Mouse (Mus musculus) stomach, embryonic 15.5 days (tissue): ENCODE measurements at regions not wholly inside any gene's neighbourhood (a gene's known extent, or its start where the extent isn't known, plus 50 kb on each side); places are given as distances from the start of the nearest gene placed in this dataset.

Source experiments
- ATAC-seq: fragments of 200-750 bp; cut with Nextera tagmentation; 2 replicates; pipeline ENCODE4 v1.8.0; 2017; ENCODE audit warnings: low read depth, moderate number of reproducible peaks, moderate TSS enrichment; ENCODE audit not compliant: insufficient read depth, low FRiP score
- H3K27ac ChIP-seq: fragments of 300-500 bp; sonication (generic); 2 replicates; pipeline ENCODE4 v1.5.1; 2015; ENCODE audit warnings: mild to moderate bottlenecking, inconsistent platforms
- H3K27me3 ChIP-seq: fragments of 300-500 bp; sonication (generic); replicated peaks from 2 replicates; pipeline ENCODE4 v1.6.1; 2015; ENCODE audit warnings: inconsistent platforms
- H3K36me3 ChIP-seq: fragments of 300-500 bp; sonication (generic); 2 replicates; pipeline ENCODE4 v1.6.1; 2015; ENCODE audit warnings: inconsistent platforms
- H3K4me1 ChIP-seq: fragments of 300-500 bp; sonication (generic); 2 replicates; pipeline ENCODE4 v1.6.1; 2015; ENCODE audit warnings: inconsistent platforms
- H3K4me2 ChIP-seq: fragments of 300-500 bp; sonication (generic); 2 replicates; pipeline ENCODE4 v1.6.1; 2015; ENCODE audit warnings: mild to moderate bottlenecking, inconsistent platforms
- H3K4me3 ChIP-seq: fragments of 300-500 bp; sonication (generic); replicated peaks from 2 replicates; pipeline ENCODE4 v1.5.1; 2015; ENCODE audit warnings: inconsistent platforms
- H3K9ac ChIP-seq: fragments of 300-500 bp; sonication (generic); 2 replicates; pipeline ENCODE4 v1.6.1; 2015; ENCODE audit warnings: inconsistent platforms
- H3K9me3 ChIP-seq: fragments of 300-500 bp; sonication (generic); 2 replicates; pipeline ENCODE4 v1.6.1; 2016; ENCODE audit warnings: inconsistent platforms
- WGBS: fragments of 180-500 bp; shearing (Covaris S2); methylation state at CpG from one replicate; pipeline ENCODE4 v1.1.7; 2015; 5-methylcytosine and 5-hydroxymethylcytosine counted together

DNA sequence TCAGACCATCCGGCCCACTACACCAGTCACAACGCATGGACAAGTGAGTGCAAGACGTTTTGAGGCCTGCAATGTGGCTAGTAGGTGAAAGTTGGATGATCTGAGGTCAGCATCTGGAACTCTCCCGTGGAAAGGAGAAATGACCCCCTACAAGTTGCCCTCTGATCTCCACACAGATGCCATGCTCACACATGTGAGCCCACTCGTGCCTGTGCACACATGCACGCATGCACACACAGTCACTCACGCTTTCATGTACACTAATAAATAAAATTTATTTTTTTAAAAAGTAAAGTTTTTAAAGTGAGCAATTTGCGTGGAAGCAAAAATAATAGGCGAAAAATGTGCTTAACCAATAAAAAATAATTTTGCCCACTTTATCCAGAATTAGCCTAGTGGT, 147.5 kb upstream of the Jade1 start:
- ATAC-seq = no peak

DNA sequence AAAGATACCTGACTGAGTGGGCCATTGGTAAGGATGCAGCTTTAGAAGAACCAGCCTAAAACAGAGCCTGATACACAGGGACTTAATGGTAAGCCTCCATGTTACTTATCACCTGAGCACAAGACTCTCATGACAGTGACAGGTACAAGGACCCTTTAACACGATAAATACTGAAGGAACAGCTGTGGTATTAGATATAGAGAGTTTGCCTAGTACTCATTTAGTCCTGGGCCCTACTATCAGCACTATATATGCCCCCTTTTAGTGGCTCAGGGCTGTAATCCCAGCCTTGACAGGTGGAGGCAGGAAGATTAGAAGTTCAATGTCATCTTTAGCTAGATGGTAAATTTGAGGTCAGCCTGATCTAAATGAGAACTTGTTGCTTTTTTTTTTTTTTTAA, 148.0 kb upstream of the Jade1 start:
- no peaks in the 10 kb centered on the region for H3K9me3 ChIP-seq
- H3K36me3 ChIP-seq = no peaks in the 10 kb centered on the region
- H3K4me3 ChIP-seq = no peak overlapping the region
- ATAC-seq = no peak
- H3K27ac ChIP-seq = no peak overlapping the region
- H3K9ac ChIP-seq = no peak overlapping the region
- no peaks in the 10 kb centered on the region for H3K27me3 ChIP-seq
- H3K4me1 ChIP-seq = peaks cover 9% of the 10 kb centered on the region; the same call in 1 of the 2 replicates
- 69% methylated on average over 1 of the region's 1 CpGs for WGBS
- H3K4me2 ChIP-seq = no peak overlapping the region

More for the DNA sequence above, 147.5 kb upstream of the Jade1 start:
- no peaks in the 10 kb centered on the region for H3K36me3 ChIP-seq
- H3K27me3 ChIP-seq = no peaks in the 10 kb centered on the region
- peak overlapping the region; percentile 35; the same call in 1 of the 2 replicates for H3K4me3 ChIP-seq
- peak overlapping the region; percentile 61 for H3K4me2 ChIP-seq
- H3K27ac ChIP-seq = no peak overlapping the region
- WGBS = 84% methylated on average over 9 of the region's 9 CpGs
- H3K9me3 ChIP-seq = no peaks in the 10 kb centered on the region
- H3K4me1 ChIP-seq = peaks cover 9% of the 10 kb centered on the region
- no peak overlapping the region for H3K9ac ChIP-seq

DNA sequence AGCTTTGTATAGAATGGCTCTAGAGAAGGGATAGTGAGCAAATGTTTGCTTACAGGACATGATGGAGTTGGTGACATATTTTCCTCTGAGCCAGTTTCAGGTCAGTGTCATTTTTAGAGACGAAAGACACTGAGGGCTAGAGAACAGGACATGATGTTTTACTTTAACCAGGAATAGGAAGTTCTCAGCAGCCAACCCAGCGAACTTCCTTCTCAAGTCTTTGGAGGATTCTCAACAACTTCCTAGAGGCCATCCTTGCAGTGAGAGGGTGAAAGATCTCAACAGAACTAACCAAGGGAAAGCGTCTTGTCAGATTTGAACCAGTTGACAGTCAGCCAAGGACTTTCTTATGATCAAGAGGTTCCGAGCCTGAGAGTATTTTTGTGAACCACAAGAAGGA, 153.7 kb upstream of the Jade1 start:
- no peaks in the 10 kb centered on the region for H3K4me1 ChIP-seq

DNA sequence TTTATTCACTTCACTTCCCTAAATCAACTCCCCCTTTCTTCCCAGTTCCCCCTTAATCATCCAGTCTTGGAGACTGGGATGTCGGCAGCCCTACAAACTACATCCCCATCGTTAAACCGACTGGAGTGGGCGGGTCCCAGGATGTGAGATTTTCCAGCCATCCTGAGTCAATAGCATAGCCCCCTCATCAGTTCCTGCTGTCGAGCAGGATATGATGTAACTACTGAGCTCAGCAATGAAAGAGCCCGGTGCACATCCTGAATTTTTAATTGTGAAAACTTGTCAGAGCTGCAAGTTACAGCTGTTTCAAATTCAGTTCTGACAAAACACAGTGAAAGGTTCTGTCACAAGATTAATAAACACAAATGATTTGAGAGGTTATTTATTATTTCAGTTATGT, 165.7 kb upstream of the Jade1 start:
- WGBS = 37% methylated on average over 6 of the region's 6 CpGs
- Histone ChIP-seq H3K4me1 (no peaks in the 10 kb centered on the region), H3K27me3 (no peaks in the 10 kb centered on the region), H3K9me3 (no peaks in the 10 kb centered on the region), H3K9ac (no peak overlapping the region), H3K4me2 (no peak overlapping the region), H3K4me3 (no peak overlapping the region), H3K36me3 (no peaks in the 10 kb centered on the region), H3K27ac (no peak overlapping the region)
- ATAC-seq = no peak

More for the DNA sequence above, 153.7 kb upstream of the Jade1 start:
- H3K4me3 ChIP-seq = no peak overlapping the region
- no peak overlapping the region for H3K27ac ChIP-seq
- H3K9me3 ChIP-seq = no peaks in the 10 kb centered on the region
- no peaks in the 10 kb centered on the region for H3K36me3 ChIP-seq
- WGBS = 79% methylated on average over 4 of the region's 4 CpGs
- no peak overlapping the region for H3K4me2 ChIP-seq
- no peak overlapping the region for H3K9ac ChIP-seq
- H3K27me3 ChIP-seq = no peaks in the 10 kb centered on the region
- no peak for ATAC-seq

GRCm38 (mm10) chr3:41387469-41388212, 167.9 kb upstream of the Jade1 start:
- ATAC-seq = no peak
- no peaks in the 10 kb centered on the region for H3K4me1 ChIP-seq
- WGBS = 74% methylated on average over 9 of the region's 9 CpGs
- H3K4me3 ChIP-seq = no peak overlapping the region
- H3K9ac ChIP-seq = no peak overlapping the region
- no peak overlapping the region for H3K4me2 ChIP-seq
- no peak overlapping the region for H3K27ac ChIP-seq
- no peaks in the 10 kb centered on the region for H3K9me3 ChIP-seq
- no peaks in the 10 kb centered on the region for H3K36me3 ChIP-seq
- H3K27me3 ChIP-seq = no peaks in the 10 kb centered on the region

DNA sequence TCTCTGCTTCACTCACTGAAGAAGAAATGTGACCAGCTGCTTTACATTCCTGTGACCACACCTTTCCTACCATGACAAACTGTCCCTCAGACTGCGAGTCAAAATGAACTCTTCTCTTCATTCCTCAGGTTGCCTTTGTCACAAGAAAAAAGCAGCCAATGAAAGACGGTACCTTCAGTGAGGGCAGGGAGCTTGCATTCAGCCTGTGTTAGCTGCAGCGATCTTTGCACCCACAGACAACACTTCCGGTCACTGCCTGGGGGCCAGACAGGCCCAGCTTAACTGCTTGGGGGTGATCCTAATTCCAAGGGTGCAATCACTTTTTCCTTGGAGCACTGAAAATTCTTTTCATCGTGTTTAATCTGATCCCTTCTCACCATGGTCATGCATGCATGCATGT, 169.2 kb upstream of the Jade1 start:
- Histone ChIP-seq H3K27me3 (no peaks in the 10 kb centered on the region), H3K9me3 (no peaks in the 10 kb centered on the region), H3K4me1 (no peaks in the 10 kb centered on the region), H3K9ac (no peak overlapping the region), H3K27ac (no peak overlapping the region), H3K4me2 (no peak overlapping the region), H3K4me3 (no peak overlapping the region), H3K36me3 (no peaks in the 10 kb centered on the region)
- WGBS = 56% methylated on average over 5 of the region's 5 CpGs
- no peak for ATAC-seq

GRCm38 (mm10) chr3:41384410-41384809, 171.1 kb upstream of the Jade1 start:
- ATAC-seq = no peak
- 71% methylated on average over 10 of the region's 10 CpGs for whole genome bisulfite sequencing

DNA sequence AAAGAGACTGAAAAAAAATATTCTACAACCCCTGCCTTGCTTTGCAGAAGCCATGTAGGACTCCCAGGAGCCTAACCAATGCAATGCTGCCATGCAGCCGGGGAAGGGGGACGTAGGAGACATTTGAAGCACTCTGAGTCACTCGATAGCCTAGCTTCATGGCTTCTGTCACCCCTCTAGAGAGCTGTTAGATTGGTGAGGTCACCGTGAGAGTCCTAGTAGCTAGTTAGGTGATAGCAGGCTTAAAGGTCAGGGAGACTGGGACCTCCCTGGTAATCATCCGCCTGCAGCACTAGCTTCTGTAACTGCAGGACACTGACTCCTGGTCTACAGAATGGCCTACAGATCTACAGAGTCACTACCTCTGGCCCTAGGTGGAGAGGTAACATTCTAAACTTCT, 177.0 kb upstream of the Jade1 start:
- ATAC-seq = no peak
- H3K27me3 ChIP-seq = no peaks in the 10 kb centered on the region
- no peak overlapping the region for H3K9ac ChIP-seq
- no peaks in the 10 kb centered on the region for H3K9me3 ChIP-seq
- peaks cover 8% of the 10 kb centered on the region; the same call in 1 of the 2 replicates for H3K4me1 ChIP-seq
- WGBS = 79% methylated on average over 5 of the region's 5 CpGs
- H3K27ac ChIP-seq = no peak overlapping the region
- H3K4me2 ChIP-seq = no peak overlapping the region
- no peaks in the 10 kb centered on the region for H3K36me3 ChIP-seq
- no peak overlapping the region for H3K4me3 ChIP-seq

More at GRCm38 (mm10) chr3:41384410-41384809, 171.1 kb upstream of the Jade1 start:
- Histone ChIP-seq H3K4me2 (no peak overlapping the region), H3K4me1 (no peaks in the 10 kb centered on the region), H3K4me3 (no peak overlapping the region), H3K27me3 (no peaks in the 10 kb centered on the region), H3K36me3 (no peaks in the 10 kb centered on the region), H3K9me3 (no peaks in the 10 kb centered on the region), H3K9ac (no peak overlapping the region), H3K27ac (no peak overlapping the region)

DNA sequence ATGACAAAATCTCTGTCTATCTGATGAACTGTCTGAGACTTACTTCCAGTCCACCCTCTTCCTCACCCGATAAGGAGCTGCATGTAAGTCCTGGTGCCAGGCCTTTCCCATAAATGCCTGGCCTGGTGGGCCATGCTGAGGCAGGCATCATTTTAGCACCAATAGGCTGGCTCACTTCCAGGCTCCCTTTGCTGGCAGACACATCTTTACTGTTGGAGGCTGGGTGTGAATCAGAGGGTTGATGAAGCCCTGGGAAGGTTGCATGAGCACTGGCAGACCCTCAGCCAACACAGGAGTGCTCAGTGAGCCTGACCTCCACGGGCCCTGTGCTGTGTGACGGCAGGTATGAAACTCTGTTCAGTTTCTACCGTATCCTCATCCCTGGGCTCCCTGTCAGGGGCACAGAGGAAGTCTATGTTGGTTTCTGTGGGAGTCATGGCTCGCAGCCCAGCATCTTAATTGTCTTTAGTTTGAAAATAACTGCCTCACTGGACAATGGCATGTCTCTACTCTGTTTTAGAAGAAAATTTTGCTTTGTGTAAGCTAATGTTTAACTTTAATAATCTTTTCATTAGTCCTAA, 177.6 kb upstream of the Jade1 start:
- peaks cover 8% of the 10 kb centered on the region; the same call in 1 of the 2 replicates for H3K4me1 ChIP-seq
- ATAC-seq = no peak
- WGBS = 70% methylated on average over 5 of the region's 5 CpGs
- no peaks in the 10 kb centered on the region for H3K36me3 ChIP-seq
- H3K9ac ChIP-seq = no peak overlapping the region
- H3K4me3 ChIP-seq = no peak overlapping the region
- H3K4me2 ChIP-seq = no peak overlapping the region
- H3K9me3 ChIP-seq = no peaks in the 10 kb centered on the region
- no peak overlapping the region for H3K27ac ChIP-seq
- no peaks in the 10 kb centered on the region for H3K27me3 ChIP-seq

- H3K4me2 ChIP-seq = no peak overlapping the region
- H3K9ac ChIP-seq = no peak overlapping the region
- no peaks in the 10 kb centered on the region for H3K36me3 ChIP-seq
- peaks cover 8% of the 10 kb centered on the region; the same call in 1 of the 2 replicates for H3K4me1 ChIP-seq
- no peaks in the 10 kb centered on the region for H3K9me3 ChIP-seq
- H3K4me3 ChIP-seq = no peak overlapping the region
- no peak overlapping the region for H3K27ac ChIP-seq
- H3K27me3 ChIP-seq = no peaks in the 10 kb centered on the region
- WGBS = 56% methylated on average over 6 of the region's 6 CpGs
- peak; percentile 40 for ATAC-seq
Observed at GRCm38 (mm10) chr3:41376848-41377582, 178.5 kb upstream of the Jade1 start.

DNA sequence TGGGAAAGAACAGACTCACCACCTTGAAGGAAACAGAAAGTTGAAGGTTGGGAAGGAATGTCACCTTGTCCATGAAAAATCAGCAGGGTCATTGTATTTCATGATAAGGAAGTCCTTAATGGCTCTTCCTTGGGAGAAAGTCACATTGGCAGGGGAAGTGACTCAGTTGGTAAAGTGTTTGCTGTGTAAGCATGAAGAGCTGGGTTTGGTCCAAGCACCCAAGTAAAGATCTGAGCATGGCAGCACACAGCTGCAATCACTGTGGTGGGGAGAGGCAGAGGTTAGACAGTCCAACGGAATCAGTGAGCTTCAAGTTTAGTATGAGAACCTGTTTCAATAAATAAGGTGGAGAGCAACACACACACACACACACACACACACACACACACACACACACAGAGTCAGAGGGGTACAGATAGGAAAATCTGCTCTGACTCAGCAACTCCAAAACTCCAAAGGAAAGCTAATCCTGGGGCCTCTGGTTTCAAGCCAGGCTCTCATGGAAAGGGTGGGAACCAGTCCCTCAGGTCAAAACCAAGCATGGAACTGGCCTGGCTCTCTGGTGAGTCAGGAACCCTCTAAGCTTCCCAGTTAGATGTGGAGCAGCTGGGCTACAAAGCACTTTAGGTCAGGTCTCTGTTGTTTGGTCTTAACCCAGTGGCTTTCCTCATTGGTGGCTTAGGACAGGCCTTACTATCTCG, 180.2 kb upstream of the Jade1 start:
- no peak for ATAC-seq
- Histone ChIP-seq H3K4me1 (peaks cover 8% of the 10 kb centered on the region; the same call in 1 of the 2 replicates), H3K27me3 (no peaks in the 10 kb centered on the region), H3K4me3 (no peak overlapping the region), H3K27ac (no peak overlapping the region), H3K9me3 (no peaks in the 10 kb centered on the region), H3K9ac (no peak overlapping the region), H3K36me3 (no peaks in the 10 kb centered on the region), H3K4me2 (no peak overlapping the region)
- 76% methylated on average over 2 of the region's 2 CpGs for WGBS
